ENCODE assay signal across 11 mouse cellular contexts in the genomic region with DNA sequence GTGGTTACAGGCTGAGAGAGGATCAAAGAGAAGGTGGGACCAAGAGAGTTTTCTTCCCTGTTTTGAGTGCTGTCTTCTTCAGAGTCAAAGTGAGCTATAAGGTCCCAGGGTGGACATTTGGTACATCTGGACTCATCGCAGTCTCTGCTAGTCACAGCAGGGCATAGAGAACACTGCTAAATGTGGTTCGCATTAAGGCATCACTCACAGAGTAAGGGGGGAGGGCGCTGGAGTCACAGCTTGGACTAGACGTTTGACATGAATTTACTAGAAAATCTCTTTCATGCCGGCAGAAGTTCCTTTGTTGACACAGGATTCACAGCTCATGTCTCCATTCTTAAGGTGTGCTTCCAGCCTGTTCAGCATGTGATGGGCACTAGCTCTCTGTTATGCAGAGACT.
"Had no signal": no experiment of that assay in that cellular context is flagged by ENCODE, and none has a peak within 500 bp of the region (broad histone marks: within the 10 kb centered on the region; RNA-seq: fewer than 3 reads in every experiment).

No protein-coding gene starts in this region.

- H3K36me3 ChIP-seq: liver, embryonic 13.5 days; midbrain, embryonic 12.5 days had no signal

- ATAC-seq: liver, postnatal 0 days had no signal

- H3K4me2 ChIP-seq: liver, embryonic 13.5 days; midbrain, embryonic 12.5 days had no signal

- H3K27me3 ChIP-seq: liver, embryonic 13.5 days; midbrain, embryonic 12.5 days had no signal

- H3K9me3 ChIP-seq: liver, embryonic 13.5 days had no signal

- H3K4me1 ChIP-seq: midbrain, embryonic 12.5 days had no signal

- H3K9ac ChIP-seq: liver, embryonic 13.5 days; liver, postnatal 0 days; midbrain, embryonic 12.5 days had no signal

- H3K4me3 ChIP-seq: layer of hippocampus, adult 2 months; liver, embryonic 13.5 days; midbrain, embryonic 12.5 days had no signal

- DNase-seq: kidney, postnatal 10 days; kidney, postnatal 4 days; left cerebral cortex, postnatal 4 days; liver; liver, embryonic 13.5 days; liver, postnatal 0 days; lung, postnatal 36 days; right cerebral cortex, postnatal 14 days; thymus, postnatal 36 days had no signal

- H3K27ac ChIP-seq: layer of hippocampus, adult 2 months; liver, embryonic 13.5 days; midbrain, embryonic 12.5 days had no signal
